Mouse (Mus musculus) megakaryocyte progenitor cell, adult 5-6 weeks (primary cell): ENCODE measurements at regions not wholly inside any gene's neighbourhood (a gene's known extent, or its start where the extent isn't known, plus 50 kb on each side); places are given as distances from the start of the nearest gene placed in this dataset.

Experiments
- ATAC-seq: replicated peaks from 2 replicates; pipeline ENCODE4 v1.8.0; 2016; ENCODE audit warnings: mild to moderate bottlenecking, moderate TSS enrichment, inconsistent platforms; ENCODE audit not compliant: poor library complexity

DNA sequence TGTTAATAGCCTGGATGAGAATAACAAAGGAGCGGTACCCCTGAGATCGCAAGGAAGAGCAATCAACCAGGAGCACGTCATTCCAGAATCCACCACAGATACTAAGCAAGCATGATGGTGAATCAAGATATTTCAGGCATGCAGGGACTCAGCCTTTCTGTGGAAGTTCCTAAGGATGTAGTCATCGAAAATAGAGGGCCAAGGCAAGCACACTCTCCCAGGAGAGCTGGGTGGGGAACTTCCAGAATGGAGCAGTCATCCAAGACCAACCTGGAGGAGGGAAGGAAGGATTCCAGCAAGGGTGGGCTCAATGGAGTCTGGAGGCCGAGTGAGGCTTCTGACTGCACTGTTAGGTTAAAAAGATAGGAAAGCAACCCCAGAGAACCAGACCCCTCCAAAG lies 75.0 kb upstream of the S1pr3 start:
- no peak for ATAC-seq

DNA sequence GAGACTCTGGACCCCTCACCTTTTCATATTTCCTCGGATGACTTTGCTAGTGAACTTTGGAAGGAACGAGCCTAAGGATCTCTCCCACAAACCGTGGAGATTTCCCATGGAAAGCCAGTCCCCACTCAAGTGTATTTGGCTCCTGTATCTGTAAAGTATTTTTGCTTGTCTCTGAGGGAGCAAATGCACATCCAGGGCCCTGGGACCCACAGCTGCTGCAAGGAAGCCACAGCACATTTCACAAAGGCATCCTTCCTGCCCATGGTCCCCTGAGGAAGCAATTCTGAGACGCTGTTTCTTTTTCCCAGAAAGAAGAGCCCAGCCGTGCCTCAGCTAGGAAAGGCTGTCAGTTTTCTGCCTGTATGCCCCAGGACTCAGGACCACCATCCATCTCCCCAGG lies 71.7 kb upstream of the S1pr3 start:
- no peak for ATAC-seq

DNA sequence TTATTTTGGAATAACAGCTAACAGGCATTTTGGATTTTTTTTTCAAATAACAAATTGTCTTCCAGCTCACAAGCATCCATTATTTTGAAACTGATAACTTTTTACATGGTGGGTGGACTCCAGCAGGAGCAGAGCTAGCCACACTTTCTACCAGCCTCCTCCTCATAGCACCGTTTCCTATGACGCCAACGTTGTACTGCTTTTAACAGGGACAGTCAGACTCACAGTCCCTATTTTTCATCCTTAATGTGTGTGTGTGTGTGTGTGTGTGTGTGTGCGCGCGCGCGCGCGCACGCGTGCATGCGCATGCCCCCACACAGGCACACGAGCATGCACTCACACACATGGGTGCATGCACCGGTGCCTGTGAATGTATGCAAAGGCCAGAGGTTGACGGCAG lies 70.5 kb upstream of the S1pr3 start:
- no peak for ATAC-seq

DNA sequence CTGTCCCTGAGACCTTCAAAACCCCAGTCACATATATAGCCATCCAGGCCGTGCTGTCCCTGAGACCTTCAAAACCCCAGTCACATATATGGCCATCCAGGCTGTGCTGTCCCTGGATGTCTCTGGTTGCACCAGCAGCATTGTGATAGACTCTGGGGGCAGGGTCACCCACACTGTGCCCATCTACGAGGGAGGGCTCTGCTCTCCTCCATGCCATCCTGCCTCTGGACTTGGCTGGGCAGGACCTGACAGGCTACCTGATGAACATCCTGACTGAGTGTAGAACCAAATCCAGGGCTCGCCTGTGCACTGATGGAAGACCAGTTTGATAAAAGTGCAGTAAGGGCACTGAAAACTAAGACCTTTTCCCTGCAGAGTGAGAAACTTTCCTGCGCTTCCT lies 63.1 kb upstream of the S1pr3 start:
- no peak for ATAC-seq

- no peak for ATAC-seq
These were observed 62.4 kb upstream of the S1pr3 start for GRCm38 (mm10) chr13:51345839-51346550.

- ATAC-seq, result no peak
These were observed 59.7 kb upstream of the S1pr3 start for GRCm38 (mm10) chr13:51348707-51349106.

- no peak for ATAC-seq
These were observed 58.5 kb upstream of the S1pr3 start for GRCm38 (mm10) chr13:51349818-51350551.

- ATAC-seq, result no peak
These were observed 55.6 kb upstream of the S1pr3 start for GRCm38 (mm10) chr13:51352874-51353273.

DNA sequence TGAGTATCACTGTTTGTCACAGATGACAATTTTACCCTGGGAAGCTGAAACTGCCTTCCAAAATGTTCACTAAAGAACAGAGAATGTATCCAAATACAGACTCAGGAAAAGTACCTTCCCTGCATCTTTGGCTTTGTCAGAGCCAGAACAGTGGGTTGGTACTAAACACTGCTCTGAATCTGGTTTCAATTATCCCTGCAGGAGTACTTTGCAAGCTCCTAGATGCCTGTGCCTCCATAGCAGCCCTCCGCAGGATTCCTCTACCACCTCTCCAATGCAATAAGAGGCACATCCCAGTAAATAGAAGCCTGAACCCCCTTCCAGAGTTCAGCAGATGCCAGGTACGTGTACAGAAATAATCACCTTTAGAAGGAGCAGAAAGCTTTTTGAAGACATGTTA lies 52.9 kb upstream of the S1pr3 start:
- no peak for ATAC-seq
